Comparison of ENCODE assay signal across 35 mouse cellular contexts in the genomic region with DNA sequence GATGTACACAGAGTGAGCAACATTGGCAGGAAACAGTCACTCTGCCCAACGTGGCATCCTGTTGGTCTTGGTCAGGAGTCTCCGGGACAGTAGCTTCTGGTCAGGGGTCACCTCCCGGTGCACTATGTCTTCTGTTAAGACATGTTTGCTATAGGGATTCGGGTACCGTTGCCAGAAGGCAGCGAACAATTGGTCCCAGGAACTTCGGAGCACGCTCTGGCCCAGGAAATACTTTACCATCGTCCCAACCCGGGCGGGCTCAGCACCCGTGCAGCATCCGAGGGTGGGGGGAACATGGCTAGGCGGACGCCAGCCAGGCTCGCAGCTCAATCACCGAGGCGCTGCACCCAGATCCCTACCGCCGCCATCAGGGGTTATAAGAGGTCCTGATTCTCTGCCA.
"Had no signal": no experiment of that assay in that cellular context is flagged by ENCODE, and none has a peak within 500 bp of the region (broad histone marks: within the 10 kb centered on the region; RNA-seq: fewer than 3 reads in every experiment).

No protein-coding gene starts in this region.

- H3K4me2 ChIP-seq: heart, embryonic 11.5 days; heart, embryonic 12.5 days; heart, embryonic 13.5 days; heart, embryonic 15.5 days; hindbrain, embryonic 12.5 days; hindbrain, embryonic 13.5 days; hindbrain, embryonic 14.5 days; hindbrain, embryonic 15.5 days; intestine, embryonic 15.5 days; kidney, embryonic 15.5 days had no signal

- ATAC-seq: hindbrain, embryonic 16.5 days; hindbrain, postnatal 0 days; inflammation-experienced regulatory T-cells, adult 6 months; intestine, embryonic 15.5 days; intestine, embryonic 16.5 days; intestine, postnatal 0 days had no signal

- H3K27me3 ChIP-seq: heart, embryonic 12.5 days; heart, embryonic 13.5 days; heart, embryonic 15.5 days; hindbrain, embryonic 12.5 days; hindbrain, embryonic 13.5 days; hindbrain, embryonic 15.5 days; intestine, embryonic 15.5 days; kidney, embryonic 15.5 days had no signal

- H3K27ac ChIP-seq: heart, embryonic 10.5 days; heart, embryonic 13.5 days; heart, embryonic 15.5 days; hindbrain, embryonic 10.5 days; hindbrain, embryonic 12.5 days; hindbrain, embryonic 13.5 days; hindbrain, embryonic 14.5 days; hindbrain, embryonic 15.5 days; hindbrain, postnatal 0 days; intestine, embryonic 15.5 days; kidney, embryonic 15.5 days; kidney, postnatal 0 days; layer of hippocampus, adult 2 months had no signal

- H3K36me3 ChIP-seq: heart, embryonic 10.5 days; heart, embryonic 12.5 days; heart, embryonic 13.5 days; heart, embryonic 15.5 days; hindbrain, embryonic 10.5 days; hindbrain, embryonic 12.5 days; hindbrain, embryonic 13.5 days; hindbrain, embryonic 15.5 days; intestine, embryonic 15.5 days; kidney, embryonic 15.5 days had no signal

- H3K4me3 ChIP-seq: heart, embryonic 10.5 days; heart, embryonic 12.5 days; heart, embryonic 13.5 days; heart, embryonic 15.5 days; hindbrain, embryonic 10.5 days; hindbrain, embryonic 12.5 days; hindbrain, embryonic 13.5 days; hindbrain, embryonic 15.5 days; intestine, embryonic 15.5 days; kidney, embryonic 15.5 days; layer of hippocampus, adult 2 months had no signal

- H3K9ac ChIP-seq: heart, embryonic 12.5 days; heart, embryonic 13.5 days; heart, embryonic 15.5 days; hindbrain, embryonic 12.5 days; hindbrain, embryonic 13.5 days; hindbrain, embryonic 14.5 days; hindbrain, embryonic 15.5 days; intestine, embryonic 15.5 days; kidney, embryonic 15.5 days had no signal

- DNase-seq: heart, postnatal 10 days; heart, postnatal 14 days; heart, postnatal 36 days; heart, postnatal 4 days; kidney, adult 11 months; kidney, adult 18-20 months; kidney, adult 2 months; kidney, adult 8-10 months; kidney, adult 9 months; kidney, postnatal 10 days; kidney, postnatal 14 days; kidney, postnatal 25 days; kidney, postnatal 36 days; kidney, postnatal 4 days; layer of hippocampus, adult 9-11 months; layer of hippocampus, postnatal 36 days had no signal

- H3K4me1 ChIP-seq: heart, embryonic 10.5 days; heart, embryonic 12.5 days; heart, embryonic 13.5 days; heart, embryonic 15.5 days; intestine, embryonic 15.5 days; kidney, embryonic 15.5 days had no signal

- H3K9me3 ChIP-seq: heart, embryonic 10.5 days; heart, embryonic 12.5 days; heart, embryonic 13.5 days; heart, embryonic 15.5 days; hindbrain, embryonic 10.5 days; hindbrain, embryonic 12.5 days; hindbrain, embryonic 13.5 days; hindbrain, embryonic 15.5 days; intestine, embryonic 15.5 days; kidney, embryonic 15.5 days had no signal
